Mouse (Mus musculus) liver, embryonic 14.5 days (tissue): ENCODE results near the gene Vil1.

Experiments
- CTCF ChIP-seq: IDR thresholded peaks from 2 replicates; pipeline ENCODE4 v1.5.1; 2016; ENCODE audit warnings: antibody characterized with exemption, low read depth, control low read depth
- EP300 ChIP-seq: IDR thresholded peaks from 2 replicates; pipeline ENCODE4 v1.6.1; 2016; ENCODE audit warnings: antibody characterized with exemption, low read depth

GRCm38 (mm10) chr1:74460273-74460672 lies 51.1 kb downstream of the Vil1 start:
- TF ChIP-seq CTCF, result peak; percentile 57
- no peak for TF ChIP-seq EP300
